Mouse (Mus musculus) olfactory bulb, adult 2 months (tissue): ENCODE results near the gene Pick1.

Experiments
- CTCF ChIP-seq: fragments of 200-500 bp; IDR thresholded peaks from 2 replicates; pipeline ENCODE4 v1.5.1; 2012; ENCODE audit warnings: low read depth, mild to moderate bottlenecking, low read length, moderate library complexity; ENCODE audit not compliant: insufficient read depth
- POLR2A ChIP-seq: fragments of 200-500 bp; IDR thresholded peaks from 2 replicates; pipeline ENCODE4 v1.6.1; 2012; ENCODE audit warnings: mild to moderate bottlenecking, low read depth, low read length, moderate library complexity; ENCODE audit not compliant: insufficient read depth

DNA sequence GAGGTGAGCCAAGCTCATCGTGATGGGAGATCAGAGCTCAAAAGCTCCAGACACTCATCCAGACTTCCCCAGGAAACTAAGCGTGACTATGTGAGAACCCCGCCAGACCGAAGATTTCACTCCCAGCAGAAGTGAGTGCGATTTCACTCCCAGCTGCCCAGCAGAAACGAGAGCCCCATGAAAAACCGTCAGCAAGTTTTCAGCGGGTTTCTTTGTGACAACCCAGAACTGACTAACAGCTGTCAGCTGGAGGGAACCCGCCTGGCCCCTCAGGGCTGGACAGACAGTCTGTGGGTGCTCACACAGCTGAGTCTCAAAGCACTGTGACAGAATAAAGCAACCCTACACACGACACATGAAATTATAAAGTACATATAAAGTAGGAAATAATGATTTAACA is 48.8 kb downstream of the Pick1 start:
- TF ChIP-seq CTCF: no peak
- no peak for TF ChIP-seq POLR2A
